Mouse (Mus musculus) cerebellum, adult (tissue): Measurements from ENCODE around the gene Serpine1.

Experiments
- ATAC-seq: cut with Nextera tagmentation; 2 replicates; pipeline ENCODE4 v1.9.2; 2017; ENCODE audit warnings: mild to moderate bottlenecking, moderate library complexity, mixed read lengths; ENCODE audit not compliant: insufficient number of reproducible peaks, low FRiP score, low TSS enrichment

The Serpine1 gene

DNA sequence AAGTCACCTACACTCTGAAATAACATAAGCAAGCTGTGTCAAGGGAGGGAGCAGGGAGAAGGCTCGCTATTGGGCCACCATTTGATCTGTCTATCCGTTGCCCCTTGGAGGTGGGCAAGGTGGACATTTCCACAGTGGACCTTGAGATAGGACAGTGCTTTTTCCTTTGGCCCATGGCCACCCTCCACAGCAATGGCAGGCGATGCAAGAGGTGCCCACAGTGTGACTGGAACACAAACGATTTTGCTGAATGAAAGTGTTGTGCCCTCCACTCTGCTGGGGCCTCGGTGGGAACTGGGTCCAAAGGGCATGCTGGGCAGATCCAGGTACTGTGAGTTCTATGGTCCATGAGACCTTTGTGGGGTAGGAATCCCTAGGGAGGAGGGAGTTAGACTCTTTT is 9.5 kb downstream of the Serpine1 start:
- ATAC-seq: no peak

DNA sequence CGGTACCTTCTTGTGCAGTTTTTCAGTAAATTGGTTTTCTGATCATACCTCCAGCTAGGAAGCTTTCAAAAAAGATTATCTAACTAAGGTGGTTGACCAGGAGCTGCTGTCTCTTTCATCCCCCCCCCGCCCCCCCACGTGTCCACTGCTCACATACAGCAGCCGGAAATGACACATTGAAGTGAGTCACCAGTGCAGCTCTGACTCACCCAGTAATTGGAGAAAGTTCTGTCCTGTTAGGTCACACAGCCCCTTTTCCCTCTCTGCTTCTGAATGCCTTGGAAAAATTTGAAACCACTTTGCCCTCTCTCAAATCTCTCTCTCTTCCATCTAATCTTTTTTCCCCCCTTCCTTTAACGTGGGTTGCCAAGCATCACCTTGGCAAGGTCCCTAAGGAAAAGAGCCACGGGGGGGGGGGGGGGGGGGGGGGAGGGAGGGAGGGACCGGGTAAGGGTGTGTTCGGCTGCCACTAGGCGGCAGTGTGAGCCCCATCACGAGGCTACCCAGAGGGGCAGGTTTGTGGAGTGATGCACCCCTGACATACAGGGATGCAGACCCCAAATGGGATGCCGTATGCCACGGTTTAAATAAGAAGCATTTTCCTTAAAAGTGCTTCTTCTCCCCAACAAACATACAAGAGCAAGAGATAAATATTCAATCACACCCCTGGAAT is 10.1 kb downstream of the Serpine1 start:
- no peak; the same call in 1 of the 2 replicates for ATAC-seq

DNA sequence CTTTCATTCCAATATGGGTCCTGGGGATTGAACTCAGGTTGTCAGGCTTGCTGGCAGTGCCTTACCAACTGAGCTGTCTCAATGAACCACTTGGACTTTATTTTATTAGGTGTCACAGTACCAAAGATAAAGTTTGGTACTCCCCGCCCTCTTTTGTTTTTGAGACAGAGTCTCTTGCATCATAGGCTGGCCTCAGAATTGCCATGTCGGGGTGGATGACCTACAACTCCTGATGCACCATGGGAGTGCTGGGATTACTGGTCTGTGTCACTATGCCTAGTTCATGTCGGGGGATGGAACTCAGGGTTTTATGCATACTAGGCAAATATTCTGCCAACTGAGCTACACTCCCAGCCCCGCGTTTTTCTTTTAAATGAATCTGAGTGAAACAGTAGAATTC is 17.2 kb downstream of the Serpine1 start:
- no peak for ATAC-seq

DNA sequence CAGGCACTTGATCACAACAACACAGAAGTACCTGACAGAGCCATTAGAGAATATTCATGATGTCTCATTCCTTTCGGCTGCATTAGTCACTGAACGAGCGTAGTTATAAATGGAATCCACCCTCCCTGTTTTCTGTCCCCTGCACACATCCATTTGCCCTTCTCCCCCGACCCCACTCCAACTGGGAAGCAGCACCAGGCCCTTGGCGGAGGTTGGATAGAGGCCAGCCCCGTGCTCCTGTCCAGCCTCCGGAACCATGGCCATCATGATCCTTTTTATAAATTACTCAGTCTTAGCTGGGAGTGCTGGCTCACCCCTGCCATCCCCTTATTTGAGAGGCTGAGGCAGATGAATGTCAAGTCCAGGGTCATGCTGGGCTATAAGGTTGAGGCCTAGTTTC is 17.8 kb downstream of the Serpine1 start:
- no peak for ATAC-seq

DNA sequence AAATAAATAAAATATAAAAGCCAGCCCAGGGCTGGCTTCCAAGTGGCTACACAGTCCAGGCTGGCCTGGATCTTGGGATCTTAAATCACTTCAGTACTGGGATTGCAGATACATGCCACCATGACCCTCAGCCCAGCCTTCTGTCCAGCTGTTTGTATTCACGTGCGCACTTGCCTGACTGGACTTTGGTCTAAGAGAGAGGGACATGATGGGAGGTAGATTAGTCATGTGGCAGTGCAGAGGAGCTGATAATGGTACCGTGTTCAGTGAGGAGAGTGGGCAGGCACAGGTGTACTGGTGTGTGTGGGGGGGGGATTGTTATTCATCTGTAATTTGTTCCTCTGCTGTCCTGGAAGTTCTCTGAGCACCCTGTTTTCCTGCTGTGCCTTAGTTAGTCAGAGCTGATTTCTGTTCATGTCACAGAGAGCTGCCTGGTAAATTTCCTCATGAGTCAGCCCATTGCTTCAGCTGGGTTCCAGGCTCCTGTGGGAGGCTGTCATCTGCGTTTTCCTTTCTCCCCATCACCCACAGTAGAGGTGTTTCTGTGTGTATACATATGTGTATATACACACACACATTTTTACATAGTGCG is 20.1 kb downstream of the Serpine1 start:
- ATAC-seq: no peak

DNA sequence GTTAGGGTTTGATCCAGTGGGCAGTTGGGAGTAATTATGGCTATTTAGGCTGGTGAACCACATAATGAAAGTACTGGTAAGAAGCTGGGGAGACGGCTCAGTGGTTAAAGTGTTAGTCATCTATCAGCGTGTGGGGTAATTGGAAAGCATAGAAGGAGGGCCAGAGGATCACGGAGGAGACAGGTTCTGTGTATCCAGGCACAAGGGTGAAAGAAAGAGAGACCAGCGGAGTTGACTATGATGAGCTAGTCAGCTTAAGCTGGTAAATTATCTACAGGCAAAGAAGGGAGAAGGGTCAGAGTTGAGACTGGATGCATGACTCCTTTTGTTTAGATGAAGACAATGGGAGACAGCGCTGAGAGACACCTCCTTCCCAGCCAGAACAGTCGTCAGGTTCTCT is 20.9 kb downstream of the Serpine1 start:
- no peak for ATAC-seq

DNA sequence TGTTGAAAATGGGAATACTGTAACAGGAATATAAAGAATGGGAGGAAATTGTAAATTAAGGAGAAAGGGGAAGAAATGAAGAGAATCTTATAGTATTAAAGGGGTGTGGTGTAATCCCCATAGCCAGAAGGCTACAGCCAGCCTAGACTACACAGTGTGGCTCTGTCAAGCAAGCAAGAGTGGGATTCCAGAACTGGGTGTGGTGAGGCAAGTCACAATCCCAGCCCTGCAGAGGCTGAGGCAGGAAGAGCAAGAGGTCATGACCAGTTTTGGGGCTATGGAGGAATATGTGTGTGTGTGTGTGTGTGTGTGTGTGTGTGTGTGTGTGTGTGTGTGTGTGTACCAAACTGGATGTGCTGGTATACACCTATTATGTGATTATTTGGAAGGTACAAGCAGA is 25.1 kb downstream of the Serpine1 start:
- ATAC-seq: no peak

DNA sequence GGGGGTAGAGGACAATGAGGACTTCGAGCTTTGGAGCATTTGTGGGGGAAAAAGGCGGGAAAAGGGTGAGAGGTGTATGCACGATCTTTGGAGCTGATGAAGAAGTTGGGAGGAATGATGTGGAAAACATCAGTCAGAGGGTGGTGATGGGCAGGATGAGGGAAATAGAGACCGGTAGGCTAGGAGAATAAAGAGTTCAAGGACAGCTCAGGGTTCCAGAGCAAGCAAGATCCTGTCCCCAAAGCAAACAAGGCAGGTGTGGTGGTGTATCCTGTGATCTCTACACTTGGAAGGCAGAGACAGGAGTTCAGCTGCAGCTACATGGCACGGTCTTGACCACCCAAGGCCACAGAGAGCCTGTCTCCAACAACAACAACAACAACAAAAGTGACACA is 25.7 kb downstream of the Serpine1 start:
- ATAC-seq: no peak

DNA sequence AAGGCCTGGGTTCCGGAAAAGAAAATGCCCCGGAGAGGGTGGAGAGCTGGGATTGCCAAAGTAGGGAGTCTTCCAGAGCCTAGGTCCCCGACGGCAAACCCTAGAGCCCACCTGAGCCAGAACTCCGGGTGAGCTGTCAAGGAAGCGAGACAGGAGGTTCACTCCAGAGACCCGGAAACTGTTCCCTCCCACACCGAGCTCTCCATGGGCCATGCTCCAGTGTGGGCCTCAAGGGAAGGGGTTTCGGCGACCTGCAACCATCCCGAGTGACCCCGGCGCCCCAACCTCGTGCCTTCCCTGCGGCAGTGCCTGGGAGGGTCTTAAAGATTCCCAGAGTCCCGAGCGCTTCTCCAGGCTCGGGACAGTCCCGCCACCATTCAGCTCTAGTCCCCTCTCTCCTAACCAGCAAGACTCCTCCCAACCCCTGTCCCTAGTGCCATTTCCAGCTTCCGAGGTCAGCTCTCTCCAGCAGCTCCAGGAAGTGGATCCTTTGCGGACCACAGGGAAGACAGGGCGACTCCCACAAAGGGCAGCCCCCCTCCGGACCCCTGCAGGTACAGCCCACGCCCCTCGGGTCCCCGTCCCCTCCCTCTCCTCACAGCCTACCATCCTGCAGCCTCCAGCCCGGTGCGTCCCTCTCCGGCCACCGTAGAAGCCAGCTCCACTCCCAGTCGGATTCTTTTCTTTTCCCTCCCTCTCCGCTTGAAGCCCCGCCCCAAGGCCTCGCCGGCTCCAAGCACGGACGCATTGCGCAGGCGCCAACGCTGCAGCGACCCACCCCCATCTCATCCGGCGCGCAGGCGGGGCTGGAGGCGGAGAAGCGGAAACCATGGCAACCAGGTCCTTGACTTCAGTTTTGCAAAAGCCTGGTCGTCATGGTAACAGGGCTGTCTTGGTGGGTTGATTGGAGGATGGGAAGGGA is 26.4 kb downstream of the Serpine1 start, which contains the start of gene Ap1s1:
Gene Ap1s1 (minus strand): TSS at position 734 of the 922 bp plus-strand sequence.
- peak; percentile 88 for ATAC-seq

DNA sequence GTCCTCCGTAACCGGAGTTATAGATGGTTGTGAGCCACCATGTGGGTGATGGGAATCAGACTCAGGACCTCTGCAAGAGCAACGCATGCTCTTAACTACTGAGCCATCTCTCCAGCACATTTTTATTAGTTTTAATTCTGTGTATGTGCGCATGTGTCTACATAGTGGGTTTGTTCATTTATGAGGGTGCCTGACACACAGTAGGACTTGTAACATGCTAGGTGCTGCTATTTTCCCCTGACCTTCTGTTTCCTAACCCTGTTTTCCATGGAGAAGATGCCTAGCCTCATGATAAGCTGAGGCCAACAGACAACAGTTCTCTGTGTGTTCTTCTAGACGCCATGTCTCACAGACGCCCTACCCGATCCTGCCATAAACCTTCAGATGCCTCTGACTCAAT is 28.1 kb downstream of the Serpine1 start:
- no peak for ATAC-seq

DNA sequence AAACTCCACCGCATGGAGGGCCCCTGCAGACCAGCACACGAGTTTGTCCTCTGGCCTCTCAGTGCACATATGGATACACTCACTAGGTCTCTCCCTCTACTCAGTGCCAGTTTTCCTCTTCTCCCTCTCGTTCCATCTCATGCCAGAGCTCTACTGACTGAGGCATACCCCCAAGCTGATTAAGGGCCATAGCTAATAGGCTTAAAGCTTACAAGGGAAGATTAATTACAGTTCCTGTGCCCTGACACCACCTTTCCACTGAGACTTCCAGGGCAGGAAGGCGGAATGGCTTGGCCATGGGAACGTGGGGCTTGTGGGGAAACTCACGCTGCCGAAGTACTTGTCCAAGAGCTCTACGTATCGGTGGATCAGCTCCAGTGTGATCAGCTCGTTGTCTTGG is 30.6 kb downstream of the Serpine1 start:
- no peak for ATAC-seq

DNA sequence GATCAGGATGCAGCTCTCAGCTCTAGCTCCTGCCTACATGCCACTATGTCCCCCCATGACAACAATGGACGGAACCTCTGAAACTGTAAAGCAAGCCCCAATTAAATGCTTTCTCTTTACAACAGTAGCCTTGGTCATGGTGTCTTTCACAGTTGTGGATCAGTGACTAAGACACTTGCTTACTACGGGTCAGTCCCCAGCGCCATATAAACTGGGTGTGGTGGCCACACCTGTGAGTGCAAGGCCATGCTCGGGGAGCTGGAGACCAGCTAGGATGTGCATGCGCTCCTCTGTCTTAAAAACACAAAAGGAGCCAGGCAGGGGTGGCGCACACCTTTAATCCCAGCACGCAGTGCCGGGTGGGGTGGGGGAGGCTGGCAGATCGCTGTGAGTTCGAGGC is 32.6 kb downstream of the Serpine1 start:
- ATAC-seq: no peak

DNA sequence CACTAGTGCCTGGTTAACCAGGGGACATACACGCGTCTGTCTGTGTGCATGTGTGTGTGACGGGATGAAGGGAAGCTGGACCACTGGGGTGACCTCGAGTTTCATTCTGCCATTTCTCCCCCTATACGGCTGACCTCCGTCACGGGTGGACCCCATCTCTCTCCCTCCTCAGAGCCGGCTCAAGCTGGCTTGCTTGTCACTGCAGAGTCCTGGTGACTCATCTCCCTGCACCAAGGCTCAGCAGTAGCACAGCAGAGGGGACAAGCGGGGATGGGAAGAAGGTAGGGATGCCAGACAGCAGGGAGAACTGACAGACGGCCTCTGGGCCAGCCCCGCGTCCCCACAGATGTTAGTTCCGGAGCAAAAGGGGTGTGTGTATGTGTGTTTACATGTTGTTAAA is 35.9 kb downstream of the Serpine1 start:
- no peak for ATAC-seq

DNA sequence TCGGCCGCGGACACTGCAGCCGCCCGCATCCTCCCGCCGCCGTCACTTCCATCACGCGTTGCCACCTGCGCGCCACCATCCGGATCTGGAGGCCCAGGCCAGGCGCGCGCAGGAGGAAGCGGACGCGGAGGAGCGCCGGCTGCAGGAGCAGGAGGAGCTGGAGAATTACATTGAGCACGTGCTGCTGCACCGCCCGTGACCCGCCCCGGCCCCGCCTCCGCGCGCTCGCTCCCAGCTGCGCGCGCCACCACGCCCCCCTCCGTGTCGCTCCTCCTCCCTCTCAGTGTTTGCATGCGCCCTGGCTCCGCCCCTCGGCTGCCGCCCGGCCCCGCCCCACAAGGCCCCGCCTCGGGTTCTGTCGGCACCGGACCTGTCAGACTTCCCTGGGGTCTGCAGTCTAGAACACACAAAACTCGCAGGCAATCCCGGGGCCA is 39.4 kb downstream of the Serpine1 start:
- peak; percentile 54; the same call in 1 of the 2 replicates for ATAC-seq

DNA sequence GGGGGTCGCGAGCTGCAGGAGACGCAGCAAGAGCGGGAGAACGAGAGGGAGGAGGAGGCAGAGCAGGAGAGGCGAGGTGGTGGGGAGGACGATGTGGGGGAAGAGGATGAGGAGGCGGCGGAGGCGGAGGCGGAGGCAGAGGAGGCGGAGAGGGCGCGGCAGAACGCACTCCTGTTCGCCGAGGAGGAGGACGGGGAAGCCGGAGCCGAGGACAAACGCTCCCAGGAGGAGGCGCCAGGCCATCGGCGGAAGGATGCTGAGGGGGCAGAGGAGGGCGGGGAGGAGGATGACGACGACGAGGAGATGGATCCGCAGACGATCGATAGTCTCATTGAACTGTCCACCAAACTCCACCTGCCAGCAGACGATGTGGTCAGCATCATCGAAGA is 40.0 kb downstream of the Serpine1 start:
- no peak for ATAC-seq

DNA sequence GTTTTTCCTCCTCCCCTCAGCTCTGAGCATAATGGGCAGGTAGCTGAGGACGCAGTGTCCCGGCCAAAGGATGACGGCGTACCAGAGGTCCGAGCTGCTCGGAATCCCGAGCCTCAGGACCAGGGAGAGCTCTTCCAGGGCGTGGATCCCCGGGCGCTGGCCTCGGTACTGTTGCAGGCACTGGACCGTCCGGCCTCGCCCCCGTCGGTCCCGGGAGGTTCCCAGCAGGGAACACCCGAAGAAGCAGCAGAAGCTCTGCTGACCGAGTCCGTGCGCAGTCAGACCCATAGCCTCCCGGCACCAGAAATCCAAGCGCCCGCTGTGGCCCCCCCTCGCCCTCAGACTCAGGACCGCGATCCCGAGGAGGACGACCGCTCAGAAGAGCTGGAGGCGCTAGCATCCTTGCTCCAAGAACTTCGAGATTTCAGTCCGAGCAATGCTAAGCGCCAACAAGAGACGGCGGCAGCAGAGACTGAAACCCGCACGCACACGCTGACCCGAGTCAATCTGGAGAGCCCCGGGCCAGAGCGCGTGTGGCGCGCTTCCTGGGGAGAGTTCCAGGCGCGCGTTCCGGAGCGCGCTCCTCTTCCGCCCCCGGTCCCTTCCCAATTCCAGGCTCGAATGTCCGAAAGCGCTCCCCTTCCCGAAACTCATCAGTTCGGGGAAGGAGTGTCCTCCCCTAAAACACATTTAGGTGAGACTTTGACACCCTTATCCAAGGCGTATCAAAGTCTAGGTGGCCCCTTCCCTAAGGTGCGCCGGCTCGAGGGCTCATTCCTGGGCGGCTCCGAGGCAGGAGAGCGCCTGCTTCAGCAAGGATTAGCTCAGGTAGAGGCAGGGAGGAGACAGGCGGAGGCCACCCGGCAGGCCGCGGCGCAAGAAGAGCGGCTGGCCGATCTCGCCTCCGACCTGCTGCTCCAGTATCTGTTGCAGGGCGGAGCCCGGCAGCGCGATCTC is 40.7 kb downstream of the Serpine1 start:
- ATAC-seq: no peak

DNA sequence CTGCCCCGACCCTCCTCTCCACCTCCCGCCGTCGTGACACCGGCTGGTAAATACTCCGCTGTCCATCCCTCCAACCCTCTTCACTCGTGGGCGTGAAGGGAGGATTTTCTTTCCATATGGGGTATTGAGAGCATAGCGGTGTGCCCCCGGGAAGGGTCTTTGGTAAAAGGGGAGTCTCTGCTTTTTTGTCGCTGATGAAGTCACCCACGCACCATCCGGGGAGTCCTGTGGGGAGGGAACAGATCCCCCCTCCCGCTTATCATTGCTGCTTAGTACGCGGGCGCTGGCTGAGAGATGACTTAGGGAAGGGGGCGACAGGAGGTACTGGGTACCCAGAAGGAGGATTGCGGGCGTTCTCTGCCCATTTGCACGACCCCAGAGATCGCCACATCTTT is 41.7 kb downstream of the Serpine1 start:
- peak; percentile 36; the same call in 1 of the 2 replicates for ATAC-seq

DNA sequence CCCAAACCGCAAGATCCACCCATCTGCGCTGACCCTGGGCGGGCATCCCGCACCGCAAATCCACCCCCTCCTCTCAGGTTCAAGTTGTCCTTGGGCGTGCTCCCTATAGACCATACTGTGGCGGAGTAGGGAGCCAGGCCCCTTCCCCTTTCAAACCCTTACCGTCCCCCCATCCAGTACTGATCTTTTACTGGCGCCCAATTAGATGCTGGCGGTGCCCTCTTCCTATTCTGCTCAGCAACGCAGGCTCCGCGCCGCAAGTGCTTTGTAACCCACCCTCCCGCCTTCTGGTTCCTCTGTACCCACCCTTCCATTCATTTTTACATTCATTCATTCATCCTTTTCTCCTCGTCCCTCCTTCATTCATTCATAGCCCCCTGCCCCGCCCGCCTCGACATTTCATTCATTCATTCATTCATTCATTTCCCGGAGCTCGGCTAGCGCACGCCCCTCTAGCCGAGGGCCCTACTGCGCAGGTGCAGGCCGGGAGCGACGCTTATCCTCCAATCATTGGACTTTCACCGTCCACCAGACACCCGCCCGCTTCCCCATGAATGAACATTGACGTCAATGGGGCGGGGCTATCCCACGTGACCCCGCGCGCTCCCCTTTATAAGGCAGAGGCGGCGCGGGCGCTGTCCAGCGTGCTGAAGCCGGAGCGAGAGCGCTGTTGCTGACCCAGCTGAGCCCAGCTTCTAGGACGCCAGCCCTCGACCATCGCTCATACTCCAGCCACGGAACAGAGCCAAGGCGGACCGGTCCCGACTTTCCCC is 42.2 kb downstream of the Serpine1 start:
- ATAC-seq: peak; percentile 64; the same call in 1 of the 2 replicates

DNA sequence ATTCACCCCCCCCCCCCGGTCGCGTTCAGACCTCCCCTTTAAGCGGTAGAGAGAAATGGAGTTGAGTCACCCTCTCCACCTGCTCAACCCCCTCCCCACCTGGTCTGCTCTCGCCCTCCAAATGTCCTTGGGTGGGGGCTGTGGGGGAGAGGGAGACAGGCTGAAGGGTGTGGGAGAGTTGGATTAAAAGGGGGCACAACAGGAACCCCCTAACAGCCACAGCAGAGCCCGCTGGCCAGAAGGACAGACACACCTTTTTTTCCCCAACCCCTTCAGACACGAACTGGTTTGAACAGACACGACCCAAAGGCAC is 42.8 kb downstream of the Serpine1 start:
- ATAC-seq: no peak
